Mouse (Mus musculus): ENCODE data around the gene Gm12216.

DNA sequence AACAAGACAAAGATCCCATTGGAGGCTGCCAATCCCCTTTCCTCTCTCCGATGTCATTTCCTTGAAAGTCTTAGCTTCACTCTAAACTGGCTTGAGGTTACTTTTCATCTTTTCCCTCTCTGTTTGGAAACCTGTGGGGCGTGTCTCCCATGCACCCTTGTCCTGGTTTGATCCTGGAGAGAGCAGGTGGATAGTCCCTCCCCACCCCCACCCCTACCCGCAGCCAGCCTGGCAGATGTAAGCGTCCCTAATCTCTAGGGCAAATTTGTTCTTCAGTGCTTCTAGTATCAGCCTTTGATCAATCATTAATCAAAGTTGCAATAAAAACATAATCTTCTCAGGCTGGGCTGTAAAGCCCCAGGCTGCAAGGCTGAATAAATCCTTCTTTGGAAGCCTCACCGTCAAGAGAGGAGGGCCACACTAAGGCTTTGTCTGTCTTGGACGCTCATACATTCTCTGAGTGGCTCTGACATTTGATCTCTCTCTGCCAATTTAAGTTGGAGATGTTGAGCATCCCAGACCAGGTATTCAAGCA lies 61.6 kb downstream of the Gm12216 start:
- TF ChIP-seq CTCF (IDR thresholded peaks at IDR 0.05; ENCODE audit: low read depth) (no peak), EP300 (IDR thresholded peaks at IDR 0.05; ENCODE audit: low read depth) (no peak)

Measured in liver, embryonic 14.5 days (tissue).